In the genomic region with DNA sequence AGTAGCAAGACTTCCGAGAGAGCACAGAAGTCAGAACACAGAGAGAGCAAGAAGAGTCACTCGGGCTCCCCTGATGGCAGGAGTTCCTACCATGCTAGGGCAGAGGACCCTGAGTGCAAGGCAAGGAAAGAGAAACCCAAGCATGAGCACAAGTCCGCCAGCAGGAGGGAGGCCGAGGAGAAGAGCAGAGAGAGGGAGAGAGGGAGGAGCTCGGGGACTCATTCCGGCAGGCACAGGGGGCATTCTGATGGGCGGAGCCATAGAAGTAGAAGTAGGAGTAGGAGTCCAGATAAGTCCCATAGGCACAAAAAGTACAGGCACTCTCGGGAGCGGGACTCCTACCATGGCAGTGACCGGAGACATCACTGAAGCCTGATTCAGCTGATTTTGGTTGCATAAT, we compare ENCODE assay signal across 31 mouse cellular contexts. TPM values are rescaled to one million over a fixed set of nuclear protein-coding genes. Genes with fewer than 3 reads are reported as not detected.
"Had no signal": no experiment of that assay in that cellular context is flagged by ENCODE, and none has a peak within 500 bp of the region (broad histone marks: within the 10 kb centered on the region; RNA-seq: fewer than 3 reads in every experiment).

No protein-coding gene starts in this region.

- H3K4me1 ChIP-seq: embryonic facial prominence, embryonic 10.5 days; embryonic facial prominence, embryonic 12.5 days; embryonic facial prominence, embryonic 13.5 days; embryonic facial prominence, embryonic 15.5 days; forebrain, embryonic 10.5 days; forebrain, embryonic 12.5 days; forebrain, embryonic 13.5 days; forebrain, embryonic 15.5 days; heart, embryonic 10.5 days had no signal

- DNase-seq: cerebellum, postnatal 14 days; cerebellum, postnatal 25 days; cerebellum, postnatal 36 days; embryo, embryonic 11 days; forebrain, postnatal 0 days; gastrocnemius, adult 2 months; gastrocnemius, postnatal 10 days; gastrocnemius, postnatal 14 days; gastrocnemius, postnatal 25 days; gastrocnemius, postnatal 36 days; heart, adult 11 months; heart, adult 18-20 months; heart, adult 2 months had no signal

- H3K27ac ChIP-seq: embryonic facial prominence, embryonic 10.5 days; embryonic facial prominence, embryonic 12.5 days; embryonic facial prominence, embryonic 13.5 days; embryonic facial prominence, embryonic 15.5 days; forebrain, embryonic 10.5 days; forebrain, embryonic 12.5 days; forebrain, embryonic 13.5 days; forebrain, embryonic 15.5 days; gastrocnemius, adult 2 months; heart, adult 2 months; heart, embryonic 10.5 days had no signal

- H3K27me3 ChIP-seq: embryonic facial prominence, embryonic 12.5 days; embryonic facial prominence, embryonic 13.5 days; embryonic facial prominence, embryonic 15.5 days; forebrain, embryonic 12.5 days; forebrain, embryonic 13.5 days; forebrain, embryonic 15.5 days had no signal

- H3K4me3 ChIP-seq: embryonic facial prominence, embryonic 10.5 days; embryonic facial prominence, embryonic 12.5 days; embryonic facial prominence, embryonic 13.5 days; embryonic facial prominence, embryonic 15.5 days; erythroblast, embryonic 14.5 days; forebrain, embryonic 10.5 days; forebrain, embryonic 12.5 days; forebrain, embryonic 13.5 days; forebrain, embryonic 15.5 days; gastrocnemius, adult 2 months; heart, adult 2 months; heart, embryonic 10.5 days had no signal

RNA-seq across cellular contexts. Expression of a gene that starts 35.4 kb away (rescaled TPM):
- polyA plus RNA-seq: cortical plate, adult 2 months; embryonic facial prominence, embryonic 10.5 days; embryonic facial prominence, embryonic 11.5 days; embryonic facial prominence, embryonic 12.5 days; embryonic facial prominence, embryonic 13.5 days; embryonic facial prominence, embryonic 15.5 days; erythroblast, embryonic 14.5 days; forebrain, embryonic 10.5 days; forebrain, embryonic 11.5 days; forebrain, embryonic 12.5 days; forebrain, embryonic 13.5 days; forebrain, embryonic 14.5 days; forebrain, embryonic 15.5 days; forebrain, embryonic 16.5 days; forebrain, postnatal 0 days; frontal cortex, adult 2 months; gonadal fat pad, adult 2 months; heart, embryonic 10.5 days; heart, embryonic 11.5 days had no signal
